Mouse (Mus musculus) ES-Bruce4 (cell line): Measurements from ENCODE around the gene Pou2f2. TPM values are rescaled to one million over a fixed set of nuclear protein-coding genes. Genes with fewer than 3 reads are reported as not detected.

ENCODE experiments used
- H3K27ac ChIP-seq: 2 replicates; pipeline ENCODE4 v1.5.1; 2012; ENCODE audit warnings: low read length, inconsistent platforms; ENCODE audit not compliant: insufficient read depth
- H3K27me3 ChIP-seq: 2 replicates; pipeline ENCODE4 v1.6.1; 2012; ENCODE audit warnings: mild to moderate bottlenecking, low read length, inconsistent platforms; ENCODE audit not compliant: control insufficient read depth, poor library complexity, insufficient read depth, severe bottlenecking
- H3K36me3 ChIP-seq: 2 replicates; pipeline ENCODE4 v1.6.1; 2012; ENCODE audit warnings: inconsistent platforms, mild to moderate bottlenecking, low read length, moderate library complexity; ENCODE audit not compliant: control insufficient read depth, poor library complexity, insufficient read depth, severe bottlenecking
- H3K4me1 ChIP-seq: one replicate; pipeline ENCODE4 v1.8.1; 2011; ENCODE audit warnings: low read length; ENCODE audit not compliant: control insufficient read depth, insufficient read depth
- H3K4me3 ChIP-seq: 2 replicates; pipeline ENCODE4 v1.5.1; 2011; ENCODE audit warnings: low read depth, mild to moderate bottlenecking, low read length
- H3K9ac ChIP-seq: 2 replicates; pipeline ENCODE4 v1.6.1; 2012; ENCODE audit warnings: low read depth, mild to moderate bottlenecking, inconsistent platforms; ENCODE audit not compliant: poor library complexity, severe bottlenecking
- H3K9me3 ChIP-seq: replicated peaks from 2 replicates; pipeline ENCODE4 v1.6.1; 2012; ENCODE audit warnings: mild to moderate bottlenecking, low read length, inconsistent platforms; ENCODE audit not compliant: control insufficient read depth, poor library complexity, insufficient read depth, severe bottlenecking
- CTCF ChIP-seq: IDR thresholded peaks from one replicate; pipeline ENCODE4 v1.8.1; 2011; ENCODE audit warnings: low read depth, low read length
- EP300 ChIP-seq: IDR thresholded peaks from 2 replicates; pipeline ENCODE4 v1.6.1; 2011; ENCODE audit warnings: low read depth, low read length; ENCODE audit not compliant: insufficient read depth
- POLR2A ChIP-seq: IDR thresholded peaks from one replicate; pipeline ENCODE4 v1.8.1; 2011; ENCODE audit warnings: low read length; ENCODE audit not compliant: insufficient read depth
- polyA plus RNA-seq: library from polyadenylated mRNA; stranded (reverse); fragments of >200 nt; gene quantifications from 2 replicates; pipeline ENCODE4 v1.2.4, GENCODE M21; 2011; ENCODE audit warnings: low read depth; ENCODE audit not compliant: missing spikeins, insufficient read depth, insufficient read length

The Pou2f2 gene
- polyA plus RNA-seq, 1 experiment, result 1.8 TPM

DNA sequence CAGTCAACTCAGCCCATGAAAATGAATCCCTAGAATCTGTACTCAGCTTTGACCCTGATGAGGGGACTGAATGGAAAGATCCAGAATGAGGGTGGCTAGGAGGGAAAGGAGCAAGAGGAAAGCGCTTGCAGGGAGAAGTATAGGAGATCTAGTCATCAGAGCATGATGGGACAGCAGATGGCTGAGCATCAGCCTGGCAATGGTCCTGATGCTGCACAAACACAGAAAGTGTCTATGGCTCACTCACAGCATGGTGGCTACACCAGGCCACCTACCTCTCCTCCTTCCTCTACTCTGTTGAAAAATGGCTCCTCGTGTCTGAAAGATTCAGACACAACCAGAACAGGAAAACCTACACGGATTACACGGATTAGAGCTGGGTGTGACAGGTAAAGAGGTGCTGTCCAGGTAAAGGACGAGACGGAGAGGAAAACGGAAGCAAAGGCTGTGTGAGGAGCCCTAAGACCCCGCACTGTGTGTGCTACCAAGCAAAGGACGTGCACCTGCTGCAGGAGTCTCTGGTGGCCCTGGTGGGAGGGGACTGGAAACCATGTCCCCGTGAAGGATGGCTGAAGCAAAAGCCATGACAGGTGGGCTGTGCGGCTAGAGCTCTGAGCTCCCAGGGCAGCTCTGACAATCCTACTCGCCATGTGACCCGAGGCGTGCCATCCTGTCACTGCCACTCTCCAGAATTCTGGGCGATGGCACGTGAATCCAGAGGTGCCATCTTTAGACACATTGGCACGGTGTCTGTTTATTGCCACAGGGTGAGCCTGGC, 67.2 kb downstream of the Pou2f2 start:
- H3K27me3 ChIP-seq, result no peaks in the 10 kb centered on the region
- H3K27ac ChIP-seq, result no peak overlapping the region
- H3K36me3 ChIP-seq, result no peaks in the 10 kb centered on the region
- no peak for TF ChIP-seq EP300
- TF ChIP-seq CTCF, result no peak
- TF ChIP-seq POLR2A, result no peak
- H3K4me1 ChIP-seq, result no peaks in the 10 kb centered on the region
- no peaks in the 10 kb centered on the region for H3K9me3 ChIP-seq
- no peak overlapping the region for H3K9ac ChIP-seq
- H3K4me3 ChIP-seq, result no peak overlapping the region

DNA sequence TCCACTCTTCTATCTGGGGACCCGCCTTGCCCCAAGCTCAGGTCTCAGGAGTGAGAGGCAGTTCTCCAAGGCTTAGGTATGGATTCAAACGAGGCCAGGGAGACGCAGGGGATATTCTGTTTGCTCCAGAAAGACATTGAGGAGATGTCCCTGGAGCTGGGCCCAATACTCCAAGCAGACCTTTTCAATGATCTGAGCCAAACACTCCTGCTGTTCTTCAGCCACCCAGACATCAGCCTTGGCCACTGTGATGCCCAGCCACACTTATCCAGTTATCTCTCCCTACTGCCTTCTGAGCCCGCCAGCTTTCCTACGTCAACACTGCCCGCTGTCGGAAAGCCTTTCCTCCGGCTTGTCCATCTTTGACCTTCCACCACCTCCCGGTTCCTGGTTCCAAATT, 69.2 kb downstream of the Pou2f2 start:
- H3K27ac ChIP-seq, result no peak overlapping the region
- peaks cover 3% of the 10 kb centered on the region for H3K4me1 ChIP-seq
- no peaks in the 10 kb centered on the region for H3K36me3 ChIP-seq
- H3K9me3 ChIP-seq, result no peaks in the 10 kb centered on the region
- H3K9ac ChIP-seq, result 0 out of 2 replicates have a peak overlapping the region, but pooled peaks have one; percentile 1
- no peak for TF ChIP-seq POLR2A
- H3K27me3 ChIP-seq, result no peaks in the 10 kb centered on the region
- peak overlapping the region; percentile 38 for H3K4me3 ChIP-seq

DNA sequence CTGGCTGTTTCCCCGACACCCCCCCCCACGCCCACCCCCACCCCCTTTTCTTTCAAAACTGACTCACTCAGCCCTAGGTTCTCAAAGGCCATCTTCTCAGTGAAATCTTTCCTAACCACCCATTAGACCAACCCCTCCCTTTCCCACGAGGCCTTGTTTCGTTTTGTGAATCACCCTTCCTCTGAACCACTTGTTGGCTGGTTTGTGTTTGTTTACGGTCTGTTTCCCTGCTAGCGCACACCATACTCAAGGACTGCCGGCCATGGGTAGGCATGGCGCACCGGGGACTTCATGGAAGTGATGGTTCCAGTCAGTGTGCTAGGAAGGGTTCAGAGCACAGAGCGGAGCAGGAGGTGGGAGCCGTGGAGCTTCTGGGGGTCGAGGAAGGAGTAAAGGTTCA, 70.2 kb downstream of the Pou2f2 start:
- Histone ChIP-seq H3K36me3 (no peaks in the 10 kb centered on the region), H3K27ac (no peak overlapping the region), H3K9me3 (no peaks in the 10 kb centered on the region), H3K9ac (no peak overlapping the region), H3K27me3 (no peaks in the 10 kb centered on the region), H3K4me3 (no peak overlapping the region), H3K4me1 (peaks cover 3% of the 10 kb centered on the region)
- TF ChIP-seq CTCF (no peak), EP300 (no peak), POLR2A (no peak)

DNA sequence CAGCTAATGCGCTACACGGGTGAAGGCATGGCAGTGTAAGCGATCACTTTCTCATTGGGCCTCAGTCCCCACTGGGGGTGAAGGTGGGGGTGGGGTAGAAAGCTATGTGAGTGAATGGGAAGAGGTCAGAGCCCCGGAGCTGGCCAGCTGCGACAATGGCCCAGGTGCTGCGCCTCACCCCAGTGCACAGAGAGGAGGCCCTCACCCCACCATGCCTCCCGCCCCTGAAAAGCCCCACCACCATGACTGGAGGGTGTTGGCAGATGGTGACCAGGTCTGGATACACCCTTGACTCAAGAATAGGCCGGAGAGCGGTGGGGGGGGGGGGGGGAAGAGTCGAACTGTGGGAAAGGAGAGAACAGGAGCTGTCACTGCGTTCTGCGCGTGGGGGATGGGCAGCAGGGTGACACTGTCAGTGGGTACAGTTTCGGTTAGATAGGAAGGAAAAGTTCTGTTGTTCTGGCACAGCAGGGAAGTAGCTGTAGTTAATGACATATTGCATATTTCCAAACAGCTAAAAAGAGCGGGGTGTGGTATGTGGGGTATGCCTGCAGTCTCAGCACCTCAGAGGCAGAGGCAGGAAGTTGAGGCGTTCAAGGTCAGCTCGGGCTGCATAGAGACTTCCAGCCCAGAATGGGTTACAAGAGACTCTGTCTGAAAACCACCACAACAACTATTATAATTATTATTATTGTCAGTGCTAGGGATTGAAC, 72.6 kb downstream of the Pou2f2 start:
- TF ChIP-seq POLR2A, result no peak
- TF ChIP-seq CTCF, result no peak
- no peak for TF ChIP-seq EP300
- no peaks in the 10 kb centered on the region for H3K27me3 ChIP-seq
- no peaks in the 10 kb centered on the region for H3K9me3 ChIP-seq
- no peaks in the 10 kb centered on the region for H3K36me3 ChIP-seq
- H3K27ac ChIP-seq, result no peak overlapping the region
- no peak overlapping the region for H3K9ac ChIP-seq
- H3K4me1 ChIP-seq, result peaks cover 5% of the 10 kb centered on the region
- H3K4me3 ChIP-seq, result no peak overlapping the region

DNA sequence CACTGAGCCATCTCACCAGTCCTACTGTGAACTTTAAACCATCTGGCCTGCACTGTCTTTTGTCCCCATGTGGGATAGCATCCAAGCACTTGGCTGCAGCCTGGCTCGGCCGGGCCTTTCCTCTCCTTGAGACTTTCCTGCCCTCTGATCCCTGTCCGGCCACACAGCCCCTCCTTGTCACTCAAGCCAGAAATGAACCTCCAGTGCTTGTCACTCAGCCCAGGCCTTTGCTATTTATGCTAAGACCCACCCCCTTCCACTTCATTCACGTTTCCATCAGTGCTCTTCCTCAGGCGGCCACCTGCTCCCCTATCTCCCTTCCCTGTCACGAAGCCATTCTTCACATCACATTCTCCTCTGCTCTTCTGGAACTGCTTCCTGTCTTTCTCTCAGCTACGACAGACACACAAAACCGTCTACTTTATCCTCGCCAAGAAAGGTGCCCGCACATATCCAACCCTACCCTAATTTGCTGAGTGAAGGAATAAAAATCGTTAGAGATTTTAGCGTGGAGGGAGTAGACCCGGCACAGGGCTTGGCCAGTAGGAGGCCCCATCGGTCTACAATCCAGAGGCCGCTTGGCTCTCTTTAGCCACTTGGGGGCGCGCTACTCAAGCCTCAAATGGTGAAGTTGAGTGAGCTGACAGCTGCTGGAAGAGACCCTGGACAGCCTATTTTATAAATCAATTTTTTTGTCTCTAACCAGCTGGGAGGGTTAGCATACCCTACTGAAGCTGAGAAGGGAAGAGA, 73.9 kb downstream of the Pou2f2 start:
- Histone ChIP-seq H3K9me3 (no peaks in the 10 kb centered on the region), H3K4me3 (no peak overlapping the region), H3K36me3 (no peaks in the 10 kb centered on the region), H3K9ac (no peak overlapping the region), H3K4me1 (peaks cover 5% of the 10 kb centered on the region), H3K27ac (no peak overlapping the region), H3K27me3 (no peaks in the 10 kb centered on the region)
- peak; percentile 98 for TF ChIP-seq CTCF
- no peak for TF ChIP-seq EP300

DNA sequence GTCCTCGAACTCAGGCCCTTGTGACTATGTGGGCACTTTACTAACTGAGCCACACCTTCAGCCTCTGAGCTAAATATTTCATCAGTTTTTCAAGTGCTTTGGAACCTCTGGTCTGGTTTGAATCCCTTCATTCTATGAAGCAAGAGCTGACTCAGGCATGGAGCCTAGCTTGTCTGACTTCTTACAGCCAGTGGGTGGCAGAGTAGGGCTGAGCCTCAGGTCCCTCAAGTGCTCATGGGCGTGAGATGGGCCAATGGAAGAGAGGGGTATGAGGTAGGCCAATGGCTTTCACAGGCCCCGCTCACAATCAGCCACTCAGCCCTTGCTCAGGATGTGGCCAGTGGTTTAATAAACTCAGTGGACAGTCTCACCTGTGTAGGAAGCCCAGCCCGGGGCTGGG, 79.9 kb downstream of the Pou2f2 start:
- TF ChIP-seq EP300 (no peak), CTCF (peak; percentile 70), POLR2A (no peak)
- no peaks in the 10 kb centered on the region for H3K27me3 ChIP-seq
- peaks cover 5% of the 10 kb centered on the region for H3K4me1 ChIP-seq
- H3K9me3 ChIP-seq, result no peaks in the 10 kb centered on the region
- no peak overlapping the region for H3K9ac ChIP-seq
- no peak overlapping the region for H3K27ac ChIP-seq
- no peaks in the 10 kb centered on the region for H3K36me3 ChIP-seq
- H3K4me3 ChIP-seq, result no peak overlapping the region
